Mouse (Mus musculus): ENCODE measurements at regions not wholly inside any gene's neighbourhood (a gene's known extent, or its start where the extent isn't known, plus 50 kb on each side); places are given as distances from the start of the nearest gene placed in this dataset.

GRCm38 (mm10) chr6:81668944-81669343 is 254.5 kb upstream of the Gcfc2 start:
- no peak overlapping the region for H3K9ac ChIP-seq
- H3K4me1 ChIP-seq: no peaks in the 10 kb centered on the region
- WGBS: 86% methylated on average over 1 of the region's 1 CpGs
- H3K4me2 ChIP-seq: no peak overlapping the region
- H3K4me3 ChIP-seq: no peak overlapping the region
- H3K9me3 ChIP-seq: no peaks in the 10 kb centered on the region
- H3K27ac ChIP-seq: no peak overlapping the region
- H3K36me3 ChIP-seq (replicated peaks): no peaks in the 10 kb centered on the region
- no peaks in the 10 kb centered on the region for H3K27me3 ChIP-seq (replicated peaks)
- no peak for ATAC-seq (replicated peaks)

GRCm38 (mm10) chr6:81673316-81673715 is 250.2 kb upstream of the Gcfc2 start:
- H3K9ac ChIP-seq: no peak overlapping the region
- no peak overlapping the region for H3K4me2 ChIP-seq
- H3K4me3 ChIP-seq: no peak overlapping the region
- H3K36me3 ChIP-seq (replicated peaks): no peaks in the 10 kb centered on the region
- no peak overlapping the region for H3K27ac ChIP-seq
- WGBS: 56% methylated on average over 2 of the region's 2 CpGs
- ATAC-seq (replicated peaks): no peak
- H3K9me3 ChIP-seq: no peaks in the 10 kb centered on the region
- no peaks in the 10 kb centered on the region for H3K4me1 ChIP-seq
- no peaks in the 10 kb centered on the region for H3K27me3 ChIP-seq (replicated peaks)

- Histone ChIP-seq H3K9me3 (no peaks in the 10 kb centered on the region), H3K27ac (no peak overlapping the region), H3K4me3 (no peak overlapping the region), H3K27me3 (replicated peaks) (no peaks in the 10 kb centered on the region), H3K36me3 (replicated peaks) (no peaks in the 10 kb centered on the region), H3K4me1 (no peaks in the 10 kb centered on the region), H3K9ac (no peak overlapping the region), H3K4me2 (no peak overlapping the region)
- 92% methylated on average over 7 of the region's 7 CpGs for WGBS
- no peak for ATAC-seq (replicated peaks)
Observed at GRCm38 (mm10) chr6:81697284-81697683, 226.2 kb upstream of the Gcfc2 start.

GRCm38 (mm10) chr6:81698173-81698572 is 225.3 kb upstream of the Gcfc2 start:
- H3K27ac ChIP-seq: no peak overlapping the region
- no peaks in the 10 kb centered on the region for H3K27me3 ChIP-seq (replicated peaks)
- no peaks in the 10 kb centered on the region for H3K36me3 ChIP-seq (replicated peaks)
- H3K4me2 ChIP-seq: no peak overlapping the region
- ATAC-seq (replicated peaks): no peak
- no peaks in the 10 kb centered on the region for H3K4me1 ChIP-seq
- WGBS: 90% methylated on average over 3 of the region's 3 CpGs
- H3K9me3 ChIP-seq: no peaks in the 10 kb centered on the region
- H3K9ac ChIP-seq: no peak overlapping the region
- H3K4me3 ChIP-seq: no peak overlapping the region

GRCm38 (mm10) chr6:81714867-81715266 is 208.6 kb upstream of the Gcfc2 start:
- WGBS: 66% methylated on average over 3 of the region's 3 CpGs
- Histone ChIP-seq H3K9ac (no peak overlapping the region), H3K4me1 (no peaks in the 10 kb centered on the region), H3K4me2 (no peak overlapping the region), H3K27ac (no peak overlapping the region), H3K4me3 (no peak overlapping the region), H3K27me3 (replicated peaks) (no peaks in the 10 kb centered on the region), H3K9me3 (no peaks in the 10 kb centered on the region), H3K36me3 (replicated peaks) (no peaks in the 10 kb centered on the region)
- ATAC-seq (replicated peaks): no peak

- Histone ChIP-seq H3K4me1 (no peaks in the 10 kb centered on the region), H3K27me3 (replicated peaks) (no peaks in the 10 kb centered on the region), H3K4me3 (no peak overlapping the region), H3K27ac (no peak overlapping the region), H3K36me3 (replicated peaks) (no peaks in the 10 kb centered on the region), H3K9me3 (no peaks in the 10 kb centered on the region), H3K9ac (no peak overlapping the region), H3K4me2 (no peak overlapping the region)
- ATAC-seq (replicated peaks): no peak
- WGBS: 61% methylated on average over 5 of the region's 5 CpGs
Observed at GRCm38 (mm10) chr6:81716371-81716770, 207.1 kb upstream of the Gcfc2 start.

- H3K4me2 ChIP-seq: no peak overlapping the region
- no peak overlapping the region for H3K9ac ChIP-seq
- no peak for ATAC-seq (replicated peaks)
- H3K9me3 ChIP-seq: no peaks in the 10 kb centered on the region
- H3K4me1 ChIP-seq: no peaks in the 10 kb centered on the region
- H3K4me3 ChIP-seq: no peak overlapping the region
- no peak overlapping the region for H3K27ac ChIP-seq
- H3K27me3 ChIP-seq (replicated peaks): no peaks in the 10 kb centered on the region
- WGBS: 68% methylated on average over 4 of the region's 4 CpGs
- H3K36me3 ChIP-seq (replicated peaks): no peaks in the 10 kb centered on the region
Observed at GRCm38 (mm10) chr6:81724601-81725545, 198.6 kb upstream of the Gcfc2 start.

- 77% methylated on average over 4 of the region's 5 CpGs for WGBS
- Histone ChIP-seq H3K9me3 (no peaks in the 10 kb centered on the region), H3K27ac (no peak overlapping the region), H3K27me3 (replicated peaks) (no peaks in the 10 kb centered on the region), H3K4me2 (no peak overlapping the region), H3K4me3 (no peak overlapping the region), H3K9ac (no peak overlapping the region), H3K36me3 (replicated peaks) (no peaks in the 10 kb centered on the region), H3K4me1 (no peaks in the 10 kb centered on the region)
- ATAC-seq (replicated peaks): no peak
Observed at GRCm38 (mm10) chr6:81731631-81732030, 191.8 kb upstream of the Gcfc2 start.

GRCm38 (mm10) chr6:81733527-81733926 is 189.9 kb upstream of the Gcfc2 start:
- no peak overlapping the region for H3K27ac ChIP-seq
- H3K4me3 ChIP-seq: no peak overlapping the region
- no peaks in the 10 kb centered on the region for H3K36me3 ChIP-seq (replicated peaks)
- H3K27me3 ChIP-seq (replicated peaks): no peaks in the 10 kb centered on the region
- no peak overlapping the region for H3K9ac ChIP-seq
- no peak overlapping the region for H3K4me2 ChIP-seq
- H3K9me3 ChIP-seq: no peaks in the 10 kb centered on the region
- H3K4me1 ChIP-seq: no peaks in the 10 kb centered on the region
- no peak for ATAC-seq (replicated peaks)
- WGBS: 86% methylated on average over 3 of the region's 3 CpGs

- no peak for ATAC-seq (replicated peaks)
Observed at GRCm38 (mm10) chr6:81738466-81738865, 185.0 kb upstream of the Gcfc2 start.

GRCm38 (mm10) chr6:81749681-81750080 is 173.8 kb upstream of the Gcfc2 start:
- 48% methylated on average over 3 of the region's 3 CpGs for WGBS
- Histone ChIP-seq H3K4me3 (no peak overlapping the region), H3K27me3 (replicated peaks) (no peaks in the 10 kb centered on the region), H3K36me3 (replicated peaks) (no peaks in the 10 kb centered on the region), H3K4me1 (no peaks in the 10 kb centered on the region), H3K27ac (no peak overlapping the region), H3K4me2 (no peak overlapping the region), H3K9me3 (no peaks in the 10 kb centered on the region), H3K9ac (no peak overlapping the region)
- 0 out of 2 replicates have a peak, but pooled peaks have one; percentile 30 for ATAC-seq (replicated peaks)

More at GRCm38 (mm10) chr6:81738466-81738865, 185.0 kb upstream of the Gcfc2 start:
- H3K4me2 ChIP-seq: no peak overlapping the region
- WGBS: 92% methylated on average over 5 of the region's 5 CpGs
- H3K9me3 ChIP-seq: no peaks in the 10 kb centered on the region
- no peak overlapping the region for H3K27ac ChIP-seq
- no peak overlapping the region for H3K4me3 ChIP-seq
- no peaks in the 10 kb centered on the region for H3K36me3 ChIP-seq (replicated peaks)
- H3K9ac ChIP-seq: no peak overlapping the region
- H3K4me1 ChIP-seq: no peaks in the 10 kb centered on the region
- no peaks in the 10 kb centered on the region for H3K27me3 ChIP-seq (replicated peaks)

GRCm38 (mm10) chr6:81751631-81752030 is 171.8 kb upstream of the Gcfc2 start:
- no peaks in the 10 kb centered on the region for H3K9me3 ChIP-seq
- H3K4me2 ChIP-seq: no peak overlapping the region
- H3K27me3 ChIP-seq (replicated peaks): no peaks in the 10 kb centered on the region
- H3K9ac ChIP-seq: no peak overlapping the region
- 94% methylated on average over 5 of the region's 5 CpGs for WGBS
- H3K4me3 ChIP-seq: no peak overlapping the region
- no peaks in the 10 kb centered on the region for H3K4me1 ChIP-seq
- no peaks in the 10 kb centered on the region for H3K36me3 ChIP-seq (replicated peaks)
- ATAC-seq (replicated peaks): no peak
- H3K27ac ChIP-seq: no peak overlapping the region

GRCm38 (mm10) chr6:81756242-81756641 is 167.2 kb upstream of the Gcfc2 start:
- no peaks in the 10 kb centered on the region for H3K27me3 ChIP-seq (replicated peaks)
- H3K9me3 ChIP-seq: no peaks in the 10 kb centered on the region
- no peaks in the 10 kb centered on the region for H3K36me3 ChIP-seq (replicated peaks)
- WGBS: 78% methylated on average over 7 of the region's 7 CpGs
- no peak overlapping the region for H3K4me3 ChIP-seq
- no peak overlapping the region for H3K9ac ChIP-seq
- no peak overlapping the region for H3K4me2 ChIP-seq
- ATAC-seq (replicated peaks): no peak
- no peak overlapping the region for H3K27ac ChIP-seq
- no peaks in the 10 kb centered on the region for H3K4me1 ChIP-seq
